Mouse (Mus musculus): ENCODE data around the gene Ncl. TPM values are rescaled to one million over a fixed set of nuclear protein-coding genes. Genes with fewer than 3 reads are reported as not detected.

The Ncl gene
- 100 to 1,000 TPM; 222 to 234 TPM for total RNA-seq (2021)
- long read RNA-seq, experiment 1, full-length matches to known transcripts = 180 of 282 reads
- long read RNA-seq, experiment 1, partial matches to known transcripts = 44 of 282 reads
- long read RNA-seq, experiment 1, other reads (novel, unspliced or antisense) = 58 of 282 reads
- long read RNA-seq, experiment 2, full-length matches to known transcripts = 45 of 61 reads
- long read RNA-seq, experiment 2, partial matches to known transcripts = 9 of 61 reads
- long read RNA-seq, experiment 2, other reads (novel, unspliced or antisense) = 7 of 61 reads

GRCm38 (mm10) chr1:86358906-86359797 is at the start of gene Ncl:
TSS of gene Ncl (minus strand) at chr1:86359400.
- peak; percentile 98 for DNase-seq

DNA sequence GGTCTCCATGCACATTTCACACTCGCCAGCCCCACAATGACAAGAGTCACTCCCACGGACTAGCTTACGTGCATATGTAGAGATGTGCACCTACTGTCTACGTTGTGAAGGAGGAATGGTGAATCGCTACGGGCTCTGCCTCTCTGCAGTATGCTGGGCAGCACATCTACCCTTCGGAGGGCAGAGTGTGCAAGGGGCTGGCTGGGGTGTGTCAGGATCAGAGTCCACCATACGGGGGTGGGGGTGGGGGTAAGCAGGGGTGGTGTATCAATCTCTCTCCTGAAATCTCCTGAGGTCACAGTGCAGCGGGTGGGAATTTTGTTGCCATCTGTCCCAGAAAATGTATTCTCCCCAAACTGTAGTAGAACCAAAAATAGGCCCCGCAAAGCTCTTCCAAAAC is 49.3 kb upstream of the Ncl start:
- no peak for DNase-seq

GRCm38 (mm10) chr1:86406914-86407313 is 47.7 kb upstream of the Ncl start:
- DNase-seq = peak; percentile 37 to 60

- DNase-seq = no peak
Measured at GRCm38 (mm10) chr1:86406313-86406712, 47.1 kb upstream of the Ncl start.

GRCm38 (mm10) chr1:86404834-86405233 is 45.6 kb upstream of the Ncl start:
- DNase-seq = no peak

DNA sequence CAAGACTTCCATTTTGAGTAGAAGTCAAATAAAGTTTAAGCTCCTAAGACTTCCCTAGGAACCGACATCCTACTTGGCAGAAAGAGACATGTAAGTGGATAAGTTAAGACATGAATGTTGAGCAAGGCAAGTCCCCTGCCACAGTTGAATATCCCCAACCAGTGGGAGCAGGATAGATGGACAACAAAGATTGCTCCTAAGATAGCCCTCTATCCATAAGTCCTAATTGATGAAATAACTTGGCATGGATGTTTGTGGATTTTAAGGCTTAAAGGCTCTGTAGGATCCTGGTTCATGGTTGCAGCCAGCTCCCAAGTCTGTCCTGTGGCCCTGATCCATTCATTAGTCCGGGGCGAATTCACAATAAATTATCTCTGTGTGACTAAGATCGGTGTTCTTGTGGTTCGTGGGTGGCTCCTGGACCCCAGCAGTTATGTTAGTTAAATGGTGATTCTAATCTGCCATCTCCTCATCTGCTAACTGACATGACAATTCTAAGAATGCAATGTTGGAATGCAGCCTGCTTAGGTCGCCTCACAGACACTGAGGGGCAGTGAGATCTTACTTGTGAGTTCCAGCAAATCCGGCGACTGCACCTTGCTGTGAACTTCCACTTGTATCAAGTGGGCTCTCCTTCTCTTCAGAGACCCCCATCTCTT is 41.0 kb upstream of the Ncl start:
- DNase-seq = no peak

DNA sequence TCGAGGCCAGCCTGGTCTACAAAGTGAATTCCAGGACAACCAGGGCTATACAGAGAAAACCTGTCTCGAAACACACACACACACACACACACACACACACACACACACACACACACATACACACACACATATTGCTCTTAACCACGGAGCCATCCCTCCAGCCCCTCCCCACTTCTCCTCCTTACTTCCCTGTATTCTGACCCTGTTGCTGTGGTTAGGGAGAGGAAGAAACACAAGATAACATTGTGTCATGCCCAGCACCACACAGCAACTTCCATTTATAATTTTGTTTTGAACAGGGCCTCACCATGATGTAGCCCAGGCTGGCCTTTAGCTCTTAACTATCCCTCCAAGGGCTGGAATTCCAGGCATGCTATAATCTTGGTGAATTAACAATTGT is 40.1 kb upstream of the Ncl start:
- no peak for DNase-seq

GRCm38 (mm10) chr1:86398222-86398621 is 39.0 kb upstream of the Ncl start:
- DNase-seq = no peak

DNA sequence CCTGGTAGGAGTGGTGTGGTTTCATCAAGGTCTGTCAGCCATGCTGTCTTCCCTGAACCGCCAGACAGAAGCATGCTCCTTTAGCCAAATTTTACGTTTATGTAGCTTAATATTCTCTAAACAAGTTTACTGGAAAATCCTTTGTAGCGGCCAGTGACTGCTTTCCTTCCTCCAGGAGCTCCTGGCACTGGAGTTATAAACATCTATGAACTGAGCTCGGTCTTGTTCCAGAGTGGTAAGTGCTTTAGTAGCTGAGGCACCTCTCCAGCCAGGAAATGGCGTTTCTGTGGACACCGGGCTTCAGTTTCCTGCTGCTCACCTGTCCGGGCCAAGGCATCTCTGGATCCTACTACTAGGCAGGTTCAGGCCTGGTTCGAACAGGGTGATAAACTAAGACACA is 38.4 kb upstream of the Ncl start:
- DNase-seq = no peak

DNA sequence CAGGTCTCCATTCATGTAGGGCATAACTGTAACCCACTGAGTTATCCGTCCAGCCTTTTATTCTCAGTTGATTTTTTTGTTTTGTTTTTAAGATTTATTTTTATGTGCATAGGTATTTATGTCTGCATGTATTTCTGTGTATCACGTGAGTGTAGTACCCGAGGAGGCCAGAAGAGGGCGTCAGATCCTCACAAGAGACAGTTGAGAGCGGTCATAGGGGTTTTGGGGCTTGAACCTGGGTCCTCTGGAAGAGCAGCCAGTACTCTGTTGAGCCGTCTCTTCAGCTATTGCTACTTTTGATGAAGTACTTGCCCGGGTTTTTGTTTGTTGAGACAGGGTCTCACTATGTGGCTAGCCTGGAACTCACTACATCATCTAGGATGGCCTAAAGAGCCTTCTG is 36.7 kb upstream of the Ncl start:
- DNase-seq = no peak

GRCm38 (mm10) chr1:86394246-86394645 is 35.0 kb upstream of the Ncl start:
- DNase-seq = no peak

DNA sequence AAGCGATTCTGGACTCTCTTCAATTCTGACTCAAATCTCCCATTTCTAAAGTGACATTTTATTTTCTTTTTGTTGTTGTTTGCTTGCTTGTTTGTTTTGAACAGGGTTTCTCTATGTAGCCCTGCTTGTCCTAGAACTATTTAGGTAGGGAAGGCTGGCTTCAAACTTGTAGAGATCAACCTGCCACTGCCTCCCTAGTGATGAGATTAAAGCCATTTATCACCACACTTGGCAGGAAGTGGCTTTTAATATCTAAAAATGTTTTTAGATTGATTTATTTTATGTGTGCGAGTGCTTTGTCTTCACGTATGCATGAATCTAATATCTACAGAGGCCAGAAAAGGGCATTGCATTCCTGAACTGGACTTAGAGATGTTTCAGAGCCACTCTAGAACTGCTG is 34.0 kb upstream of the Ncl start:
- no peak for DNase-seq

GRCm38 (mm10) chr1:86391425-86391824 is 32.2 kb upstream of the Ncl start:
- peak; percentile 17 to 43 for DNase-seq

- peak; percentile 74 to 78 for DNase-seq
Measured at GRCm38 (mm10) chr1:86389230-86389629, 30.0 kb upstream of the Ncl start.

DNA sequence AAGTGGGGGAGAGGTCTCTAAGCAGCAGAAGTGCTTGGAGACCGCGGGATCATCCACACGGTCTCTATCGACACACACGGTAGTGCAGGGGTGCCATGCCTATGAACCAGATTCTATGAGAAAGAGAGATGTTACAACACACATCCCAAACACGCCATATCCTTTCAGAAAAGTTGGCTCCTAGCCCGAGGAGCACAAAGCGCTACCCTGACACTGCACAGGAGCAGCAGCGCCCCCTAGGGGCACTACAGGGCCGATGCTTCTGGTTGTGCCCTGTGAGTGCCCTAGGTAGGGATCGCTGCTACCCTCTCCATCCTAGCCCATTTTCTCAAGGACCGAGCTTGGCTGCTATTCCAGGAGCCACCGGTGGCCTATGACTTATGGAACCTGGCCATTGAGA is 21.8 kb upstream of the Ncl start:
- peak; percentile 80 to 84 for DNase-seq

DNA sequence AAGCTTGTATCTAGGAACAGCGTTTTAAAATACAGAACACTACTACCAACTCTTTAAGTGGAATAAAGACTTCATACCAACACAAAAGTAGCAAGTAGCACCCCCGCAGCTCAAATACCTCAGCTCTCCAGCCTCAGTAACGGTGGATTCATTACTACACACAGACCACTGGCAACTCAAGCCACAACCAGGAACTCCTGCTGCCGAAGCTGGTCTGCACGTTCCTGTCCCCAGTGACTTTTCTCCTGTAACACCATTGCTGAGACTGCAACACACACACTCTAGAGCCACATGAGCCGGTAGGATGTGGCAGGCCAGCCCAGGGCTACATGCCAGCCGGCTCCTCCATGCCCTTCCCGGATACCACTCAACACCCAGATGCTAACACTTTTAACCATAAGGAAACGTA is 20.0 kb upstream of the Ncl start:
- DNase-seq = no peak

DNA sequence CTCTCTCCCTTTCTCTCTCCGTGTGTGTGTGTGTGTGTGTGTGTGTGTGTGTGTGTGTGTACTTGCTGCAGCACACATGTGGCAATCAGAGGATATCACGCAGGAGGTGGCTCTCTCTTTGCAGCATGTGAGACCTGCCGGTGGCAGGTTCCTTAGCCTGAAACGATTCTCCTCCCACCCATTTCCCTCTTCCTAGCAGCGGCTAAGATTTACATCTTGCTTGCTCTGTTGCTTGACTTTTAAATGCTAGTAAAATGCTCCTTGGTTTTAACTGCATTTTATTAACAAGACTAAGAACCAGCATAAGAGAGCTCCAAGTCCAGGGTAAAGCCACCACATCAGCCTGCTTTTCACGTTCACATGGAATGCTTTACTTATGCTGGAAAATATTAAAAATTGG is 19.5 kb upstream of the Ncl start:
- no peak for DNase-seq

GRCm38 (mm10) chr1:86376354-86376753 is 17.2 kb upstream of the Ncl start:
- DNase-seq = peak; percentile 25 to 27

DNA sequence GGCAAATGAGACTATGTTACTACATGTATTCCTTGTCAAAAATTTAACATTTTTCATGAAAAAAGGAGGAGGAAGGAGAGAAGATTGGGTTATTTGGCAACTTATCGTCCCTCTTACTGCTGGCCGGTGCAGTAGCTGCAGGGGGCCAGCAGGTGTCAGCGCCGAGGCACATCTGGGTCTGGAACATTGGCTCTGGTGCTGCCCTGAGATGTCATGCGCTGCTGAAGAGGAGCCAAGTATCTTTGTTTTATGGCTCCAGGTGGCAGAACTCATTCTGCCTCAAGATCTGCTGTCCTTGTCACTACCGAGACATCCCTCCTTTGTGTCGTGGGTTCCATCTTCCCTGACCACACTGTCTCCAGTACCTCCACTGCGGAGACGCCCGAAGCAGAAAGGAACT is 12.8 kb upstream of the Ncl start:
- peak; percentile 69 to 81 for DNase-seq

DNA sequence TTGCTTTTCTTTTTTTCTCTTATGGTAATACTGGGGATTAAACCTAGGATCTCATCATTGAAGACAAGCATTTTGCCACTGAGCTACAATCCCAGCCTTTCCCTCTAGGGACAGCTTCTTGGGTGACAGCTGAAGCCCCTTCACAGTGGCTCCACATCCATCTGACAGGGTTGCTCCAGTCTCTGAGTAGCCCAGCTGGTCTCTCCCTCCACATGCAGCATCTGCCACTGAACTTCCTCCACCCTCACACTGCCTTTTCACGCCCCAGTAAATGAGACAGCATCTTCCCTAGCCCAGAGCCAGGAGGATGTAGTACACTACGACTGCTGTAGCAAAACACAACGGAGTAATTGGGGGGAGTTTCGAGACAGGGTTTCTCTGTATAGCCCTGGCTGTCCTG is 8.9 kb upstream of the Ncl start:
- no peak for DNase-seq

- no peak for DNase-seq
Measured at GRCm38 (mm10) chr1:86363671-86364070, 4.5 kb upstream of the Ncl start.

- DNase-seq = no peak
Measured at GRCm38 (mm10) chr1:86361852-86362615, 2.8 kb upstream of the Ncl start.
